Mouse (Mus musculus): ENCODE measurements at regions not wholly inside any gene's neighbourhood (a gene's known extent, or its start where the extent isn't known, plus 50 kb on each side); places are given as distances from the start of the nearest gene placed in this dataset.

DNA sequence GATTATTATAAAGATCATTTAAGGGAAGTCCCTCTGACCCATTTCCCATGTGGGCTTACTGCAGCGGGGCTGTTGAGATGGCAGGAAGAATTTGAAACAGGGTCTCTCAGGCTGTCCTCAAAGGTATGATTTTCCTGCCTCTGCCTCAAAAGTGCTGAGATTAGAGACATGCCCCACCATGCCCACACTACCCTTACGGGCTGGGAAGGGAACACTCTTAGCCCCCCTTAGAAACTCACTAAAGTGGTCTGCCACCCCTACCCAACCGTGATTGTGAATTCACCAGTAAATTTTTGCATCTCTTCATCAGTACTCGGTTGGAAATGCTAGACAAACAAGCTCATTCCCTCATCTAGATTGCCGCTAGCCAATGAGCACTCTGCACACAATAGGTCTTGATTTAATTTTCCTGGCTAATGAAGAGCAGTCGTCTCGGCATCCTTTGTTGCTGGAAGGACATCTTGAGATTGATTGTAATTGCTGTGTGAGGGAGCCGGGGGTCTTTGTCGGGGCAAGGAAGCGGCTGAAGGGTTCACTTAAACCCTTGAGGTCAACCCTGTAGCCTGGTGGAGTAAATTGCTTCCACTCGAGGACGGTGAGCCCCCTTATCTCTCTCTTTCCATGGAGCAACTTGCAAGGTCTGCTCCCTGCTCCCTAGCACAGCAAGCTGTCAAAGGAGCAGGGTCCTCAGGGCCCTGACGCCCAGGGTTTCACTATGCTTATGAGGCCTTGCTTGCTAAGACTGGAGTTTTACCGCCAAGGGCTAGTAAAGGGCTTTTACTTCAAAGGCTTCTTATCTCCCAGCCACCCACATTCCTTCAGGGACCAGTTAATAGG lies 51.7 kb upstream of the Tiam2 start:
- DNase-seq (ENCODE audit: low read depth, low spot score): no peak
- CTCF ChIA-PET: interaction anchor here (0.8 to 2.4 kb wide), 11 partner anchors 10 to 259 kb away, joined by 3 to 9 read pairs (median 5); no protein-coding TSS in a partner anchor
- POLR2A ChIA-PET: interaction anchor here (1.5 kb wide), 1 partner anchor 10 kb away, joined by 9 read pairs; no protein-coding TSS in a partner anchor

More for the DNA sequence above, 51.7 kb upstream of the Tiam2 start:
- no peak for ATAC-seq
- no peaks in the 10 kb centered on the region for H3K27me3 ChIP-seq
- in situ Hi-C loops (cut with MboI; ENCODE audit: low pct_unique_long_range_greater_than_20kb): loop anchor here (5.0 kb wide), 1 partner anchor 173 kb away; no protein-coding TSS in a partner anchor
- TF ChIP-seq CTCF (IDR thresholded peaks at IDR 0.05): no peak
